Mouse (Mus musculus) mouse trophoblast stem cell (cell line): ENCODE data around the gene Rapgef2.

Experiments used
- in situ Hi-C, 2 experiments: fragments of 300-500 bp; cut with MseI, MboI; formaldehyde crosslinking; loops; 2 replicates in 1 of 2; 3 replicates in 1 of 2; pipeline ENCODE4 v1.15.1; 2025

Rapgef2 gene

GRCm38 (mm10) chr3:79233478-79234415 is 52.6 kb downstream of the Rapgef2 start:
- in situ Hi-C loops = no loop called here

GRCm38 (mm10) chr3:79230718-79231117 is 55.6 kb downstream of the Rapgef2 start:
- in situ Hi-C loops = no loop called here

- in situ Hi-C loops = loop anchor here (10.0 kb wide), 1 partner anchor 205 kb away; no protein-coding TSS in a partner anchor
Observed at GRCm38 (mm10) chr3:79229546-79229945, 56.8 kb downstream of the Rapgef2 start.

DNA sequence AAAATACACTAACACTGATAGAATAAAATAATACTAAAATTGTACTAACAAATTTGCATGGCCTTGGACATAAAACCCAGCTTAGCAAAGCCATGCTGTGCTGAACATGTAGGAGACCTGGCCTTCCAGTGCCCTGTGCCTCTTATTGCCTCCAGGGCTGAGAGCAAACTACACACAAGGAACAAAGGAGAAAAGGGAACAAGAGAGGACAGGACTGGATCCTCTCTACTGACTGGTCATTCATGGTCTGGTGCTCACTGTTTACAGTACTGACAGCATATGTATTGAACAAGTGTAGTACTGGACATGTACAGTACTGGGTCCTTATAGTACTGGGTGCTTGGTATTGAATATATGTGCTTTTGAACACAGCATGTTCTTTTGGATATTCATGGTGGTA is 58.0 kb downstream of the Rapgef2 start:
- in situ Hi-C loops = loop anchor here (10.0 kb wide), 1 partner anchor 206 kb away; no protein-coding TSS in a partner anchor

DNA sequence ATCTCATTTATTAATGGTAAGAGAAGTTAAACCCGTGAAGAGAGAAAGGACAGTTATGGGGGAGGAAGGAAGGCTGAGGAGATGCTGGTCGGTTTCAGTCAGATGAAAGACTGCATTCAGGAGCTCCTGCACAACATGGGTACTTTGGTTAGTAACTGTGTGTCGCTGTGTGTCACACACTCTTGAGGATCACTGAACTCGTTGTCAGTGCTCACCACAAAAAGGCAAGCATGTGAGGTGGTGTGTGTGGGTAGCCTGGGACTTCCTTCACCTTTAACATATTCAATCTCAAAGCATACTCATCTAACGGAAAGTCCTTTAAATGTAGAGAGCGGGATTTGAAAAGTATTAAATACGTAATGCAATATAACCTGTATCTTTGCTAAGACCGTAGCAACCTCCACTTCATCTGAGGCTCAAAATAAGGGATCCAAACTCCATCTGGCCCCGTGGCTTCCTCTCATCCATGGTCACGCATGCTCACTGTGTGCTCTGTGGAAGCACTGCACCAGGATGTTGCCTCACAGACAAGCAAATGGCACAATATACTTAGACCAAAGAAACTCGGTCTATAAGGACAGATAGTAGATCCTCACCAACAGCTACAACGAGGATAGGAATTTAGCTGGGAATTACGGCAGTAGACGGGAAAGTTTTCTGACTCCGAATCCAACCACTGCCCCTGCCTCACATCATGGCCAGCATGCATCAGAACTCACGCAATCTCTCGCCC is 58.8 kb downstream of the Rapgef2 start:
- in situ Hi-C loops = loop anchor here (10.0 kb wide), 1 partner anchor 207 kb away; no protein-coding TSS in a partner anchor

- in situ Hi-C loops = loop anchor here (10.0 kb wide), 1 partner anchor 208 kb away; no protein-coding TSS in a partner anchor
Observed at GRCm38 (mm10) chr3:79226807-79227206, 59.5 kb downstream of the Rapgef2 start.

DNA sequence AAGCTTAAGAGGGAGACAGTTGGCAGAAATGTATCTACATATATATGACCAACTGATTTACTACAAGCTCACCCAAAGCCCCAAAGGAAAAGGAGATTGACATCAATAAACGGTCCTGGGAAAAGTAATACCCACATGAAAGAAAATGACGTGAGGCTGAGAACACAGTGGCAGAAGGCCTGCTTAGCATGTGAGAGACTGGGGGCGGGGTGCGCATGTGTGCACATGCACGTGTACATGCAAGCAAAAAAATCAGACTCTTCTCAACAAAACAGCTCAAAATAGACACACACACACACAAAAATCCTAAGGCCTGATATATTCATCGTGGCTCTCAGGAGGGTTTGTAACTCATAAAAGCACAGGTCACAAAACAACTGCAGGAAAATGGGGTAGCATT is 60.4 kb downstream of the Rapgef2 start:
- in situ Hi-C loops = loop anchor here (10.0 kb wide), 1 partner anchor 209 kb away; no protein-coding TSS in a partner anchor

DNA sequence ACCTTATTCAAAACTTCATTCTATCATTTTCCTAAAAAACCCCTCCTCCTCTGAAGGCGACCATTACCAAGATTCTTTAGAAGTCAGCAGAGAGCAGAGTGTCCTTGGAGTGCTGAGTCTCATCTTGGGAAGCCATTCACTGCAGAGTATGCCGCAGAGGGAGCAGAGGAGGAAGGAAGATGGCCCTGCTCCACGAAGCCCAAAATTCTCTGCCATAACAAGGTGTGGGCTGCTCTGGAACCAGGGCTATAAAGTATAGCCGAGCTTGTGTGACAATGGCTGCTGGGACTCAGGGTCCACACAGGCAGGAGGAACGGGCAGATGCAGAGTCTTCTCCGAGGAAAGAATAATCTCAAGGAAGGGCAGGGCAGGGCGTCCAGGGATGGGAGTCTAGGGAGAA is 62.0 kb downstream of the Rapgef2 start:
- in situ Hi-C loops = loop anchor here (10.0 to 25.0 kb wide), 2 partner anchors 210 to 363 kb away; partner anchors contain the start of gene Ppid (in 1 of the 2)

GRCm38 (mm10) chr3:79223281-79223680 is 63.0 kb downstream of the Rapgef2 start:
- in situ Hi-C loops = loop anchor here (10.0 to 25.0 kb wide), 2 partner anchors 212 to 364 kb away; partner anchors contain the start of gene Ppid (in 1 of the 2)

DNA sequence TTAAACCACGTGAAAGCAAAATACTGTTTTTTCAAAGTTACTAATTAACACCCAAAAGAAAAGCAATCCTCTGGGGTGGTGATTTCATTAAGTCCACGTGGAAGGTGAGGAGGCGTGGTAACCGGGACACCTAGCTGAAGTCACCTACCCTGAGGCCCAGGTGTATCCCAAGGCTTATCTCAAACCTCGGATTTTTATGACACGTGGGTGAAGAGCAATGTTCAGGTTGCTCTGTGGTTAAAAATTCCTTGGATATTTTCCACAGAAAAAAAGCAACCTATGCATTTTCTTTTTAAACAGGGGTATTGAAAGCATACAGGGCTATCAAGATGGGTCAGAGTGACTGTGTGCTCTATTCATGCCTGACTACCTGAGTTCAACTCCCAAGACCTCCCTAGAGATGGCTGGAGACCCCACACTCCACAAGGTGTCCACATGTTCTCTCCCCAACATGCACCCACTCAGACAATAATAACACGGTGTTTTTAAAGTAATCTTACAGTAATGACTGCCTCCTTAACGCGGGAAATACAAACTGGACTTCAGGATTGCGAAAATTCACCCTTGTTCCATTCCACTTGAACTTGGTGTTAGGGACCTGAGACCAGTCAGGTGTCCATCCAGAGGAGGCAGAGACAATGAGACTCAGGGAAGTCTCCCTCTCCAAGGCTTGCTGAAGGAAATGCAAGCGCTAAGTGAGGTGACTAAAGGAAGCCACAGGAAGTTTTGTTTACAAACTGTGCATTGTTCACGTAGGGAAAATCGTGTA is 63.9 kb downstream of the Rapgef2 start:
- in situ Hi-C loops = loop anchor here (10.0 to 25.0 kb wide), 2 partner anchors 212 to 365 kb away; partner anchors contain the start of gene Ppid (in 1 of the 2)

- in situ Hi-C loops = loop anchor here (10.0 to 25.0 kb wide), 2 partner anchors 213 to 366 kb away; partner anchors contain the start of gene Ppid (in 1 of the 2)
Observed at GRCm38 (mm10) chr3:79221296-79222191, 64.8 kb downstream of the Rapgef2 start.

GRCm38 (mm10) chr3:79219144-79219930 is 67.0 kb downstream of the Rapgef2 start:
- in situ Hi-C loops = loop anchor here in 1 of 2 experiments (25.0 kb wide), 1 partner anchor 368 kb away; the partner anchor contains the start of gene Ppid

GRCm38 (mm10) chr3:79218566-79219051 is 67.7 kb downstream of the Rapgef2 start:
- in situ Hi-C loops = loop anchor here in 1 of 2 experiments (25.0 kb wide), 1 partner anchor 369 kb away; the partner anchor contains the start of gene Ppid

GRCm38 (mm10) chr3:79210243-79210642 is 76.1 kb downstream of the Rapgef2 start:
- in situ Hi-C loops = loop anchor here in 1 of 2 experiments (25.0 kb wide), 1 partner anchor 377 kb away; the partner anchor contains the start of gene Ppid

DNA sequence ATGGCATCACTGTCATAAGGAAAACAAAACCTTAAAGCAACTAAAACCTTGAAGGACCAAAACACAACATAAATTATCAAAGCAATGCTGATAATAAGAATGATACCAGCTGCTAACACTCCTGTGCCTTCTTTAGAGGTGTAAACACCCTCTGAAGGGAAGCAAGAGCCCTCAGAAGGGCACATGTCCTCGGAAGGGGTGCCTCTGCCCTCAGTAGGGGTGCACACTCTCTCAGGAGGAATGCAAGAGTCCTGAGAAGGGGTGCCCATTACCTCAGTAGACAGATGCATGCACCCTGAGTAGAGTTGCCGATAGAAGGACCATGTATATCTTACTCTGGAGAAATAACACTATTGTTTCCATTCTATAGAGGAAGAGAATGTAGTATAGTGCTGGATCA is 79.1 kb downstream of the Rapgef2 start:
- in situ Hi-C loops = loop anchor here (10.0 to 25.0 kb wide), 3 partner anchors 258 to 380 kb away; partner anchors contain the start of gene Ppid (in 1 of the 2)

DNA sequence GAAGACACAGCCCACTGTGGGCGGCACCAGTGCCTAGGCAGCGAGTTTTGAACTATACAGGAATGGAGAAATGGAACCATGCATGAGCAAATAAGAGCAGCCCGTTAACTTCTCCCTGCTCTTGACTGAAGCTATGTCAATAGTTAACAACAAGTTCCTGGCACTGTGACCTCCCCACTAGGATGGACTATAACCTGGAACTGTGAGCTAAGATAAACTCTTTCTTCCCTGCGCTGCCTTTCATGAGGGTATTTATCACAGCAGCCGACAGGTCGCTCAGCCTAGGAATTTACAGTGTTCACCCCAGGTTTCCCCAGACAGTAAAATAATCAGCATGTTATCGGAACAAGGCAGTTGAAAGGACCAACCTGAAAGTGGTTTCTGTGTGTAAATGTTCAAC is 79.8 kb downstream of the Rapgef2 start:
- in situ Hi-C loops = loop anchor here (10.0 to 25.0 kb wide), 3 partner anchors 258 to 381 kb away; partner anchors contain the start of gene Ppid (in 1 of the 2)

DNA sequence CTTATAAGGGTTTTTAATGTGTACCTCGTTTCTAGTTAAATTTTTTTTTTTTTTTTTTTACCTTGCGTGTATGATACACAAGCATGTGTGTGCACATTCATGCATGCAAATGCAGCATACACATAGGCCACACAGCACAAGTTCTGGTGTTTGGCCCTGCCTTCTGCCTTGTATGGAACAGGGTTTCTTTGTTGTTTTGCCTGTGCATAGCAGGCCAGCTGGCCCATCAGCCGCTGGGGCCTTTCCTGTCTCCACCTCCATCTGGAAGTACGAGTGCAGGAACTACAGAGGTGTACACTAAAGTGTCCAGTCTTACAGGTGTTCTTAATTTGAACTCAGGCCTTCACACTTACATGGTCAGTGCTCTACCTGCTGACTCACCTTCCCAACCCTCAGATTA is 80.3 kb downstream of the Rapgef2 start:
- in situ Hi-C loops = loop anchor here (10.0 to 25.0 kb wide), 3 partner anchors 259 to 381 kb away; partner anchors contain the start of gene Ppid (in 1 of the 2)

- in situ Hi-C loops = loop anchor here (10.0 to 25.0 kb wide), 3 partner anchors 260 to 382 kb away; partner anchors contain the start of gene Ppid (in 1 of the 2)
Observed at GRCm38 (mm10) chr3:79205112-79205511, 81.2 kb downstream of the Rapgef2 start.
